Mouse (Mus musculus): ENCODE results near the gene Aco1.

GRCm38 (mm10) chr4:40156582-40157499, 14.0 kb downstream of the Aco1 start:
- TF ChIP-seq GATA1 (IDR thresholded peaks at IDR 0.05; ENCODE audit: borderline replicate concordance, low read length) (no peak), CTCF (IDR thresholded peaks at IDR 0.05; ENCODE audit: low read depth, low read length) (no peak)

Data from G1E (cell line).